In the genomic region with DNA sequence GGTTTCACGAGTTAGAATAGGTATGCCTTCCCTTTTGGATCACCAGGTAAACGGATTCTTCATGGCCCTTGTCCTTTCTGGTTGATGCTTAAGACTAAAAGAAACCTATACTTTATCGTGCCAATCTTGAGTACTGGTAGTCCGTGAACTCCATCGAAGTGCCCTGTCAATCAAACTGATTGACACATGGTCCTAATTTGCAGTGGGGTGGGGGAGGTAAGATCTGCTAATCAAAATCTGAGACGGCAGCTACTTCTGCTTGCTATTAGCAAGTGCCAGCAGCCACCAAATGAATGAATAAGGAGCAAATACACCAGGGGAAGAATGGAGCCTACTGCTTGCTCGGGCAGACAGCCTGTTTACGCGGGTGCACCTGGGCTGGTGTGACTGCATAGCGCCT, we compare ENCODE assay signal across 21 mouse cellular contexts.
"Had no signal": no experiment of that assay in that cellular context is flagged by ENCODE, and none has a peak within 500 bp of the region (broad histone marks: within the 10 kb centered on the region; RNA-seq: fewer than 3 reads in every experiment).

No protein-coding gene starts in this region.

- ATAC-seq: liver, embryonic 12.5 days; midbrain, embryonic 13.5 days; midbrain, embryonic 16.5 days had no signal

- H3K4me3 ChIP-seq: limb, embryonic 13.5 days; liver, embryonic 12.5 days; liver, embryonic 15.5 days; lung, embryonic 15.5 days; megakaryocyte, embryonic 14.5 days; midbrain, embryonic 10.5 days; midbrain, embryonic 13.5 days; myocyte; neural tube, embryonic 13.5 days; stomach, embryonic 15.5 days had no signal

- DNase-seq: kidney, postnatal 14 days; kidney, postnatal 4 days; liver; lung, adult 18-20 months; lung, postnatal 10 days; lung, postnatal 36 days; retina, postnatal 1 day; right cerebral cortex, postnatal 25 days; spleen, adult 18-20 months; thymus, postnatal 36 days had no signal

- H3K9me3 ChIP-seq: limb, embryonic 13.5 days; liver, embryonic 12.5 days; liver, embryonic 15.5 days; lung, embryonic 15.5 days; megakaryocyte, embryonic 14.5 days; midbrain, embryonic 13.5 days; neural tube, embryonic 13.5 days; stomach, embryonic 15.5 days had no signal

- H3K4me1 ChIP-seq: liver, embryonic 12.5 days; liver, embryonic 15.5 days; lung, embryonic 15.5 days; midbrain, embryonic 10.5 days; midbrain, embryonic 13.5 days; neural tube, embryonic 13.5 days; stomach, embryonic 15.5 days had no signal

- H3K9ac ChIP-seq: limb, embryonic 13.5 days; liver, embryonic 12.5 days; liver, embryonic 15.5 days; lung, embryonic 15.5 days; midbrain, embryonic 13.5 days; neural tube, embryonic 13.5 days; stomach, embryonic 15.5 days had no signal

- H3K4me2 ChIP-seq: limb, embryonic 13.5 days; liver, embryonic 12.5 days; liver, embryonic 15.5 days; lung, embryonic 15.5 days; midbrain, embryonic 13.5 days; neural tube, embryonic 13.5 days; stomach, embryonic 15.5 days had no signal

- H3K27ac ChIP-seq: limb, embryonic 13.5 days; liver, embryonic 12.5 days; liver, embryonic 15.5 days; lung, embryonic 15.5 days; midbrain, embryonic 10.5 days; midbrain, embryonic 13.5 days; neural tube, embryonic 13.5 days; stomach, embryonic 15.5 days had no signal

- H3K27me3 ChIP-seq: limb, embryonic 13.5 days; liver, embryonic 12.5 days; liver, embryonic 15.5 days; lung, embryonic 15.5 days; megakaryocyte, embryonic 14.5 days; midbrain, embryonic 13.5 days; neural tube, embryonic 13.5 days; stomach, embryonic 15.5 days had no signal
